Mouse (Mus musculus) liver, embryonic 15.5 days (tissue): ENCODE measurements around the gene Map4k5. TPM values are rescaled to one million over a fixed set of nuclear protein-coding genes. Genes with fewer than 3 reads are reported as not detected.

Experiments used
- ATAC-seq: fragments of 200-750 bp; cut with Nextera tagmentation; 2 replicates; pipeline ENCODE4 v1.8.0; 2017; ENCODE audit warnings: moderate number of reproducible peaks, mild to moderate bottlenecking, moderate library complexity; ENCODE audit not compliant: insufficient read depth
- H3K27ac ChIP-seq: fragments of 300-500 bp; sonication (generic); replicated peaks from 2 replicates; pipeline ENCODE4 v1.5.1; 2015; ENCODE audit warnings: mild to moderate bottlenecking, inconsistent platforms
- H3K27me3 ChIP-seq: fragments of 300-500 bp; sonication (generic); 2 replicates; pipeline ENCODE4 v1.6.1; 2015; ENCODE audit warnings: mild to moderate bottlenecking, inconsistent platforms
- H3K36me3 ChIP-seq: fragments of 300-500 bp; sonication (generic); replicated peaks from 2 replicates; pipeline ENCODE4 v1.6.1; 2015; ENCODE audit warnings: moderate library complexity, mild to moderate bottlenecking, inconsistent platforms
- H3K4me1 ChIP-seq: fragments of 300-500 bp; sonication (generic); replicated peaks from 2 replicates; pipeline ENCODE4 v1.6.1; 2015; ENCODE audit warnings: inconsistent platforms
- H3K4me2 ChIP-seq: fragments of 300-500 bp; sonication (generic); 2 replicates; pipeline ENCODE4 v1.6.1; 2015; ENCODE audit warnings: moderate library complexity, mild to moderate bottlenecking, inconsistent platforms
- H3K4me3 ChIP-seq: fragments of 300-500 bp; sonication (generic); replicated peaks from 2 replicates; pipeline ENCODE4 v1.5.1; 2015; ENCODE audit warnings: mild to moderate bottlenecking, inconsistent platforms
- H3K9ac ChIP-seq: fragments of 300-500 bp; sonication (generic); 2 replicates; pipeline ENCODE4 v1.6.1; 2015; ENCODE audit warnings: moderate library complexity, mild to moderate bottlenecking, inconsistent platforms
- H3K9me3 ChIP-seq: fragments of 300-500 bp; sonication (generic); replicated peaks from 2 replicates; pipeline ENCODE4 v1.6.1; 2016; ENCODE audit warnings: inconsistent platforms
- WGBS: fragments of 180-500 bp; shearing (Covaris S2); methylation state at CpG from one replicate; pipeline ENCODE4 v1.1.7; 2015; ENCODE audit warnings: mixed read lengths; ENCODE audit not compliant: insufficient replicate concordance; 5-methylcytosine and 5-hydroxymethylcytosine counted together
- polyA plus RNA-seq: library from polyadenylated mRNA; unstranded; fragments of >200 nt; fragmentation: Nextera tagmentation; extraction: Ambion mirVana; gene quantifications from 2 replicates; pipeline ENCODE4 v1.2.1, GENCODE M21; 2015

The Map4k5 gene
- polyA plus RNA-seq, 1 experiment from 2014 or later, result 25.9 TPM

GRCm38 (mm10) chr12:69809439-69809838, 83.6 kb downstream of the Map4k5 start:
- H3K27ac ChIP-seq, result no peak overlapping the region
- no peaks in the 10 kb centered on the region for H3K9me3 ChIP-seq
- H3K4me3 ChIP-seq, result no peak overlapping the region
- H3K27me3 ChIP-seq, result no peaks in the 10 kb centered on the region
- 87% methylated on average over 3 of the region's 3 CpGs for WGBS
- peaks cover 91% of the 10 kb centered on the region for H3K36me3 ChIP-seq
- no peak overlapping the region for H3K4me2 ChIP-seq
- peaks cover 5% of the 10 kb centered on the region; the same call in 1 of the 2 replicates for H3K4me1 ChIP-seq
- no peak overlapping the region for H3K9ac ChIP-seq
- no peak for ATAC-seq

- no peaks in the 10 kb centered on the region for H3K9me3 ChIP-seq
- H3K27me3 ChIP-seq, result no peaks in the 10 kb centered on the region
- no peak overlapping the region for H3K9ac ChIP-seq
- no peak overlapping the region for H3K4me2 ChIP-seq
- no peak overlapping the region for H3K27ac ChIP-seq
- peaks cover 7% of the 10 kb centered on the region; the same call in 1 of the 2 replicates for H3K4me1 ChIP-seq
- peaks cover 88% of the 10 kb centered on the region for H3K36me3 ChIP-seq
- no peak for ATAC-seq
- WGBS, result 77% methylated on average over 11 of the region's 11 CpGs
- no peak overlapping the region for H3K4me3 ChIP-seq
These were observed 85.5 kb downstream of the Map4k5 start for GRCm38 (mm10) chr12:69807399-69807985.

- H3K4me3 ChIP-seq, result no peak overlapping the region
- 0 out of 2 replicates have a peak overlapping the region, but pooled peaks have one; percentile 35 for H3K27ac ChIP-seq
- no peak overlapping the region for H3K4me2 ChIP-seq
- H3K9ac ChIP-seq, result no peak overlapping the region
- no peaks in the 10 kb centered on the region for H3K27me3 ChIP-seq
- peaks cover 79% of the 10 kb centered on the region for H3K36me3 ChIP-seq
- ATAC-seq, result no peak
- WGBS, result 88% methylated on average over 6 of the region's 6 CpGs
- H3K9me3 ChIP-seq, result no peaks in the 10 kb centered on the region
- peaks cover 7% of the 10 kb centered on the region; the same call in 1 of the 2 replicates for H3K4me1 ChIP-seq
These were observed 87.9 kb downstream of the Map4k5 start for GRCm38 (mm10) chr12:69805148-69805547.

GRCm38 (mm10) chr12:69804393-69805070, 88.5 kb downstream of the Map4k5 start:
- no peaks in the 10 kb centered on the region for H3K27me3 ChIP-seq
- 0 out of 2 replicates have a peak overlapping the region, but pooled peaks have one; percentile 41 for H3K27ac ChIP-seq
- H3K4me2 ChIP-seq, result no peak overlapping the region
- no peak overlapping the region for H3K4me3 ChIP-seq
- H3K9me3 ChIP-seq, result no peaks in the 10 kb centered on the region
- WGBS, result 86% methylated on average over 10 of the region's 10 CpGs
- H3K36me3 ChIP-seq, result peaks cover 74% of the 10 kb centered on the region
- H3K9ac ChIP-seq, result no peak overlapping the region
- no peak for ATAC-seq
- H3K4me1 ChIP-seq, result peaks cover 7% of the 10 kb centered on the region; the same call in 1 of the 2 replicates

- ATAC-seq, result no peak
- no peaks in the 10 kb centered on the region for H3K27me3 ChIP-seq
- no peak overlapping the region for H3K4me2 ChIP-seq
- H3K9ac ChIP-seq, result no peak overlapping the region
- H3K4me3 ChIP-seq, result no peak overlapping the region
- H3K36me3 ChIP-seq, result peaks cover 61% of the 10 kb centered on the region
- 85% methylated on average over 5 of the region's 6 CpGs for WGBS
- no peaks in the 10 kb centered on the region for H3K9me3 ChIP-seq
- H3K4me1 ChIP-seq, result peaks cover 7% of the 10 kb centered on the region; the same call in 1 of the 2 replicates
- H3K27ac ChIP-seq, result no peak overlapping the region
These were observed 89.8 kb downstream of the Map4k5 start for GRCm38 (mm10) chr12:69803196-69803595.

- Histone ChIP-seq H3K4me2 (no peak overlapping the region), H3K27me3 (no peaks in the 10 kb centered on the region), H3K4me3 (no peak overlapping the region), H3K9me3 (no peaks in the 10 kb centered on the region), H3K4me1 (peaks cover 10% of the 10 kb centered on the region; the same call in 1 of the 2 replicates), H3K9ac (no peak overlapping the region), H3K27ac (0 out of 2 replicates have a peak overlapping the region, but pooled peaks have one; percentile 10), H3K36me3 (peaks cover 36% of the 10 kb centered on the region)
- WGBS, result 85% methylated on average over 4 of the region's 4 CpGs
- ATAC-seq, result no peak
These were observed 92.4 kb downstream of the Map4k5 start for GRCm38 (mm10) chr12:69800586-69800985.

GRCm38 (mm10) chr12:69796311-69796710, 96.7 kb downstream of the Map4k5 start:
- Histone ChIP-seq H3K4me3 (no peak overlapping the region), H3K4me1 (peaks cover 7% of the 10 kb centered on the region), H3K9me3 (no peaks in the 10 kb centered on the region), H3K36me3 (no peaks in the 10 kb centered on the region), H3K4me2 (no peak overlapping the region), H3K27ac (no peak overlapping the region; the same call in 1 of the 2 replicates), H3K9ac (no peak overlapping the region), H3K27me3 (peaks cover 18% of the 10 kb centered on the region)
- WGBS, result 86% methylated on average over 3 of the region's 3 CpGs
- no peak for ATAC-seq

GRCm38 (mm10) chr12:69790530-69791505, 102.2 kb downstream of the Map4k5 start, which contains the start of gene Cdkl1:
Cdkl1 (minus strand) TSS chr12:69791267.
- Histone ChIP-seq H3K9me3 (no peaks in the 10 kb centered on the region), H3K27me3 (peaks cover 62% of the 10 kb centered on the region), H3K4me1 (peaks cover 52% of the 10 kb centered on the region), H3K4me3 (peak within 1 kb of the TSS; percentile 63), H3K9ac (peak within 1 kb of the TSS; percentile 67), H3K4me2 (peak within 1 kb of the TSS; percentile 94), H3K36me3 (no peaks in the 10 kb centered on the region), H3K27ac (peak within 1 kb of the TSS; percentile 68)
- peak; percentile 97 for ATAC-seq
- WGBS, result 2% methylated on average over 45 of the region's 45 CpGs

- peak overlapping the region; percentile 68 for H3K27ac ChIP-seq
These were observed 103.1 kb downstream of the Map4k5 start for GRCm38 (mm10) chr12:69789766-69790529.

GRCm38 (mm10) chr12:69788380-69788779, 104.6 kb downstream of the Map4k5 start:
- Histone ChIP-seq H3K4me3 (no peak overlapping the region), H3K9ac (no peak overlapping the region), H3K27me3 (peaks cover 57% of the 10 kb centered on the region), H3K36me3 (no peaks in the 10 kb centered on the region), H3K4me1 (peaks cover 74% of the 10 kb centered on the region), H3K27ac (no peak overlapping the region), H3K9me3 (no peaks in the 10 kb centered on the region), H3K4me2 (no peak overlapping the region)
- no peak for ATAC-seq
- WGBS, result 62% methylated on average over 5 of the region's 5 CpGs

More at GRCm38 (mm10) chr12:69789766-69790529, 103.1 kb downstream of the Map4k5 start:
- H3K9me3 ChIP-seq, result no peaks in the 10 kb centered on the region
- peaks cover 62% of the 10 kb centered on the region for H3K27me3 ChIP-seq
- H3K4me1 ChIP-seq, result peaks cover 59% of the 10 kb centered on the region
- H3K9ac ChIP-seq, result peak overlapping the region; percentile 67
- H3K4me2 ChIP-seq, result peak overlapping the region; percentile 94
- peak; percentile 58 for ATAC-seq
- 34% methylated on average over 27 of the region's 27 CpGs for WGBS
- no peaks in the 10 kb centered on the region for H3K36me3 ChIP-seq
- H3K4me3 ChIP-seq, result peak overlapping the region; percentile 63
